Mouse (Mus musculus): ENCODE data around the gene Epn1.

- no peak for TF ChIP-seq CTCF (IDR thresholded peaks at IDR 0.05; ENCODE audit: insufficient read depth, low read depth, low read length)
- TF ChIP-seq POLR2A (IDR thresholded peaks at IDR 0.05; ENCODE audit: insufficient read depth, low read depth, low read length), result no peak
Observed at GRCm38 (mm10) chr7:5059421-5059820, 20.6 kb upstream of the Epn1 start.
